Mouse (Mus musculus): ENCODE measurements around the gene Fpr3.
"Not testable (repeated sequence)": the region's sequence is repeated elsewhere in the genome, so short reads cannot be mapped to it uniquely, and the experiment has no call there.

Gene Fpr3

DNA sequence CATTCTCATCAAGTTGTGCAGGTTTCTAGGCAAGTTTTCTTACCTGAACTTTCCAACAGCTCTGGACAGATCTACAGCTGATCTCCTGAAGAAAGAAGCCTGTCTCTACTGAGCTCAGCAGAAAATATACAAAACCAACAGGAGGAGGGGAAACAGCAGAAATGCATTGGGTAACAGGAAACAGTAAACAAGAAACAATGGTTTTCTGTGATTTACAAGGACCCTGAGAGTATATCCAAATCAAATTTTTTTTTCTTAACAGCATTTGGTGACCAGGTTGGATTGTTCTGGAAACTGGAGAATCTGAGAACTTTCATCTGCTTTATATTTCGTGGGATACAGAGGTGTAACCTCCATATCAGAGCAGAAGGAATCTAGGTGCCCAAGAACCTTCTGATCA is 3.8 kb upstream of the Fpr3 start, which contains the start of gene Fpr1:
Gene Fpr1, minus strand, starts transcription at position 101 of the 400 bp plus-strand sequence.
- no peak for DNase-seq (ENCODE audit: low spot score)

GRCm38 (mm10) chr17:17889732-17890425 is 2.2 kb downstream of the Fpr3 start:
- no peak for DNase-seq (ENCODE audit: low spot score)

GRCm38 (mm10) chr17:17896039-17896438 is 8.4 kb downstream of the Fpr3 start:
- DNase-seq (ENCODE audit: low spot score): no peak

DNA sequence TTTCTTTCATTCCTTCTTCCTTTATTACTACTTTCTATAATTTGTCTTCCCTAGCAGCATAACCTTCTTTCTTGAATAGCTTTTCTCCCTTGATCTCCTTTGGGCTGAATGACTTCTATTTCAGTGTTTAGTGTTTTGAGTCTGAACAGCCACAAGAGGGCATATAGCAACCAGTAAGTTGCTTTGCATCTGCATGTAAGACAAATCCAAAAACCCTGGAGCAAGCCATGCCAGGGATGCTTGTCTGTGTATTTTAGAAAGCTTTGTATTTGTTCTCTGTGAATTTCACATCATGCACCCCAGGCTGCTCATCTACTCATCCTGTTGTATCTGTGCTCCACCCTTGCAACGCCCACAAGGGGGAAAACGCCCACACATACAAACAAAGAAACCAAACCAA is 11.6 kb downstream of the Fpr3 start:
- no peak for DNase-seq (ENCODE audit: low spot score)

GRCm38 (mm10) chr17:17900768-17901167 is 13.1 kb downstream of the Fpr3 start:
- DNase-seq (ENCODE audit: low spot score): no peak

GRCm38 (mm10) chr17:17909636-17910421 is 22.2 kb downstream of the Fpr3 start:
- peak; percentile 83 for DNase-seq (ENCODE audit: low spot score)

DNA sequence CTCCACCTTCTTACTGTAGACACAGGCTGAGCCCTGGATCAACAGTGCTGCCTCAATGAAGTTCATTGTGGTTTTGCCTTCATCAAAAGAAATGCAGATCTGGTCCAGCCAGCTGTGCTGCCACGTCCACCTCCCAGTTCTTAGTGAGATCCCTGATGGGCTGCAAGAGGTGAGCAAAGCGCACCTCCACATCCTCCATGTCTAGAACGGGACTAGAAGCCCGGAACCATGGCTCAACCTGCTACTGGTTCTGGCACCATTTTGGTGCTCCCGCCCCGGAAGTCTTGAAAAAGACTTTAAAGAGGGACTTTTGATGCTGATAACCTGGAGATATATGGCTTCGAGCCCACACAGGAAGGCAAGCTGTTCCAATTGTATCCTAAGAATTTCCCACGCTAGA is 25.0 kb downstream of the Fpr3 start:
- not testable (repeated sequence) for DNase-seq (ENCODE audit: low spot score)

GRCm38 (mm10) chr17:17917376-17917775 is 29.7 kb downstream of the Fpr3 start:
- no peak for DNase-seq (ENCODE audit: low spot score)

DNA sequence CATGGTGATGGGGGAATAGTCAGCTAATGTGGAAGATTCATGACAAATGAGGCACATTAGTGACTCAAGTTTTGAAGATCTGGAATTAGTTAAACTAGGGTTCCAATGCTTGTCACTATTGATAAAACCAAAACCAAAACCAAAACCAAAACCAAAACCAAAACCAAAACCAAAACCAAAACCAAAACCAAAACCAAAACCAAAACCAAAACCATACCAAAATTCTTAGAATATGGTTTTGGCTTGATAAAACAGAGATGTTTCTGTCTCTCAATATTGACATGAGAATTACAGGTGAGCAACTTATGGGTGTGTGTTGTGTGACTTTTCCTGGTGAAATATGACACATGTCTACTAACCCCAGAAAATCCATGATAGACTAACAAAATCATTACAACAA is 30.1 kb downstream of the Fpr3 start:
- DNase-seq (ENCODE audit: low spot score): no peak

DNA sequence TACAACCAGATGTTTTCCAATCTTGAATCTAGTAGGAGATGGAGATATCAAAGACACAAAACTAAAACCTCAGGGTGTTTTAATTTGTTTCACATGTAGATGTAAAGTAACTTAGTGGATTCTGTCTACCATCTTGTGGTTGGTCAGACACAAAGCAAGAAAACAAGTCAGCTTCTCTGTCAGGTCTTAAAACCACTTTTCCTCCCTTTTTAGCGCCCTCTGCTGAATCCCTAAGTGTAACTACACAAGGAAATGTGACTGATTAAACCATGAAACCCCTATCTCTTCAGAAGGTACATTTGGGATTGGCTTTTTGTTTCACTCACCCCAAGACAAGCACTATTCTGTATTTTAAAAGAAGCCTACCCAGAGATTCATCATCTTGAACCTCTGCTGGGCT is 85.8 kb downstream of the Fpr3 start:
- DNase-seq (ENCODE audit: low spot score): no peak

DNA sequence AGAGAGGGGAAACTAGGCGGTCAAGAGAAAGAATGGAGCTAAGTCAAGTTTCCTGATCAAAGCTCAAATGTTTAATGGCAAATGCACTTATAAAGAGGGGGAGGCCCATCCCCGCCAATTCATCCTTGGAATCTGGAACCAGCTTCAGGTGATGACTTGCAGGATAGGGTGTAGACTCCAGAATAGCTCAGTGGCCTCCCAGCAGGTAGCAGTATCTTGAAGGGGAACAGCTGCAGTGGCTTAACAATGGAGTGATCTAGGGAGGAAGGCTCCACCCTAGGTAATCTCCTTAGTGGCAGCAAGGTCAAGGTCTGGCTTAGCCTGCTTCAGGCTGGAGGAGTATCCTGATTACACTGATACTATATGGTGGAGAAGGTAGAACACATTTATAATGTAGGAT is 93.6 kb downstream of the Fpr3 start:
- not testable (repeated sequence) for DNase-seq (ENCODE audit: low spot score)

- DNase-seq (ENCODE audit: low spot score): no peak
Measured at GRCm38 (mm10) chr17:18004752-18005151, 117.1 kb downstream of the Fpr3 start.

Data from ovary, postnatal 36 days (tissue).